Mouse (Mus musculus) cortical plate, adult 2 months (tissue): ENCODE data around the gene Rheb.

Experiments used
- CTCF ChIP-seq: fragments of 200-500 bp; IDR thresholded peaks from 2 replicates; pipeline ENCODE4 v1.5.1; 2011; ENCODE audit warnings: mild to moderate bottlenecking, control low read depth, low read length; ENCODE audit not compliant: insufficient read depth; ENCODE audit errors: extremely low read depth
- POLR2A ChIP-seq: fragments of 200-500 bp; IDR thresholded peaks from 2 replicates; pipeline ENCODE4 v1.6.1; 2011; ENCODE audit warnings: mild to moderate bottlenecking, low read length, control low read depth; ENCODE audit not compliant: insufficient read depth; ENCODE audit errors: extremely low read depth

DNA sequence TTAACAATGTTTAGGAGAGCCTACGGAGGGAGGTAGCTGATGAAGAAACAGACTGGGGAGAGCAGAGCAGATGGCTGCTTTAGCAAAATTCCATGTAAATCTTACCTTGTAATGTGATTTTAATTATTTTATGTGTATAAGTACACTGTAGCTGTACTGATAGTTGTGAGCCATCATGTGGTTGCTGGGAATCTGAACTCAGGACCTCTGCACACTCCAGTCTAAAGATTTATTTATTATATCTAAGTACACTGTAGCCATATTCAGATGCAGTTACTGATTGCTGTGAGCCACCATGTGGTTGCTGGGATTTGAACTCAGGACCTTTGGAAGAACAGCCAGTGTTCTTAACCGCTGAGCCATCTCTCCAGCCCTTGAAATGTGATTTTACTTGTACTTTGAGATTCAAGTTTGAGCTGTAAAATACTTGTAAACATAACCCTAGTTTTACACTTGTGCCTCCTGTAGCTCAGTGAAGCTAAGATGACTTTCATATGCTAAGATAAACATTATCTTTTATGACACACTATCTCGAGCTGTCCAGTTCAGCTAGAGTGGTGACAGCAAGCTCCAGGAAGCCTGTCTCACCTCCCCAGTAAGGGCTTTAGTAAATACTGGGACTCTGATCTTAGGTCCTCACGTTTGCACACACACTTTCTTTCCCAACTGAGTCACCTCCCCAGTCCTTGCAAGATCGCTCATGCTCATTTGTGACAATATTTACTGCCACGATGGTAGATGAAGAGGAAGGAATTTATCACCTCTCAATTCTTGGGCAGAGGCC, 40.4 kb downstream of the Rheb start:
- TF ChIP-seq POLR2A: no peak
- TF ChIP-seq CTCF: no peak
